Mouse (Mus musculus): ENCODE data around the gene Ap1m1.

DNA sequence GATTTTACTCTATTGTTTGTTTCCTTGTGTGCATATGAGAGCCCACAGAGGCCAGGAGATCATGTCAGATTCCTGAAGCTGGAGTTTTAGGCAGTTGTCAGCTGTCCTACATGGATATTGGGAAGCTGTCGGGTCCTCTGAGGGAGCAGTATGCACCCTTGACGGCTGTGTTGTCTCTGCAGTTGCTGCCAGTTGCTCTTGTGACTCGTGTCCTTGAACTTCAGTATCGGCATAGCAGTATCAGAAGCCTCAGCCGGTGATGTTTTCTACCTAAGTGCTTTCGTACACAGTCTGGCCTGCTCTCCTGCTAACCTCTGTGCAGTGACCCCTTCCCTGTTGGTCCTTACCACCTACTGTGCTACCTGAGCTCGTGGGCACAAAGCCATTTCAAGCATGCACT, 23.6 kb downstream of the Ap1m1 start:
- TF ChIP-seq EP300 (IDR thresholded peaks at IDR 0.05; ENCODE audit: insufficient read depth, low read depth, low read length) (no peak), CTCF (IDR thresholded peaks at IDR 0.05; ENCODE audit: low read depth, low read length) (no peak)

All from ES-Bruce4 (cell line).